Mouse (Mus musculus) cerebral cortex, adult 2 months (tissue): ENCODE data around the gene Arpin.

Experiments
- WGBS: fragments of 180-500 bp; shearing (Covaris S2); methylation state at CpG from one replicate; pipeline ENCODE4 v1.1.7; 2018; 5-methylcytosine and 5-hydroxymethylcytosine counted together

Gene Arpin

DNA sequence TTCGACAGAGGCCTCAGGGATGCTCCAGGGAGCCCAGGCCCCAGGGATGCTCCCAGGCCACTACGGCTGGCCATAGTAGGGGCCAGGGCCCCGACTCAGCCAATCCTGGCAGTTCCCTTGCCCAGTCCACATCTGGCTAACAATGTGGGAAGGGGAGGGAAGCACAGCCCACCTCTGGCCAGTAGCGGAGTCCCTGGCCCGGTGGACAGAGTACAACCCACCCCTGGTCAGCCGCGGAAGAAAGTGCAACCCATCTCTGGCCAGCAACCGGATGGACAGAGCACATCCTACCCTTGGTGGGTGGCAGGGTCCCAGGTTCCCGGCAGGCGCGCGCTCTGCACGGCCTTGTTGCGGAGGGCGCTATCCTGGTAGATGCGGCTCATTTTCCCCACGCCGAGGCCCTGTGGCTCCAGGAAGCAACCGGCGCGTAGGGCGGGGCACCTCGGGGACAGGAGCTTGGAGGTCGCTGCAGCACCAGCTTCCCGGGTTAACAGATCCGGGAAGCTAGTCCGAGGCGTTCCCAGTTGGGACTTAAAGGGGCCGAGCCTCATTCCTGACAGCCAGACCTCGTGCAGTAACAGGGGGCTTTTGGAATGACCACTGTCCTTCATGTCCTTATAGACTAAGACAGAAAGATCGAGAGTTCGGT lies at the start of gene Arpin:
Gene Arpin, minus strand, starts transcription at position 498 of the 649 bp plus-strand sequence.
- WGBS = 2% methylated on average over 32 of the region's 32 CpGs

- WGBS = 88% methylated on average over 2 of the region's 2 CpGs
Observed at GRCm38 (mm10) chr7:79975316-79975715, 40.2 kb upstream of the Arpin start.

DNA sequence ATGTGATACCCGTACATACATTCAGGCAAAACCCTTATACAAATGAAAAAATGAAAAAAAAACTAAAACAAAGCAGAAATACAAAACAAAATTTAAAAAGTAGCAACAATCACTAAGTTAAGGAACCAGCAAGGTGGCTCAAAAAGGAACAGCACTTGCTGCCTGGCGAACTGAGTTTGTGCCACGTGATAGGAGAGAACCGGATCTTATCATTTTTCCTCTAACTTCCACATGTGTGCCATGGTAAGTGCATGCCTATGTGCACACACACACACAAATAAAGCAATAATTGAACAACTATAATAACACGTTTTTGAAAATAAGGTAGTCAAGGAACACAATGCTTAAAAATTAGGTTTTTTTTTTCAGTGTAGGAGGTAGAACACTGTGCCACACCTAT lies 37.0 kb upstream of the Arpin start:
- WGBS = 81% methylated on average over 5 of the region's 5 CpGs

DNA sequence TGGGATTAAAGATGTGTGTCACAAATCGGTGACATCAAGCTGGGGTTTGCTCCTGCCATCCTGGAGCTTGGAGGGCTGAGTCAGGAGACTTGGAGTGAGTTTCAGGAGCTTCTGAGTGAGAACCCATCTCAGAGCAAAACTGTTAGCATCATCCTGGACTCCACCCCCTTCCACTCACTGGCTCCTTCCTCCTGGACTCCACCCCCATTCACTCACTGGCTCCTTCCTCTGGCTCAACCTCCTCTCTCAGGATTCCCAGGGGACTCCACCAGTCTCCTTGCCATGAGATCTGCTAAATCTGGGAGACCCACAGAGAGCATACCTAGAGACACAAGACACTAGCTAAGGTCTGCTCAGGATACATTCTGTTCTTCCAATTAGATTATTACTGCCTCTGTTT lies 35.2 kb upstream of the Arpin start:
- WGBS = 46% methylated on average over 1 of the region's 1 CpGs

GRCm38 (mm10) chr7:79968326-79968725 lies 33.2 kb upstream of the Arpin start:
- WGBS = 91% methylated on average over 6 of the region's 6 CpGs

GRCm38 (mm10) chr7:79961600-79961999 lies 26.4 kb upstream of the Arpin start:
- WGBS = 72% methylated on average over 1 of the region's 1 CpGs

DNA sequence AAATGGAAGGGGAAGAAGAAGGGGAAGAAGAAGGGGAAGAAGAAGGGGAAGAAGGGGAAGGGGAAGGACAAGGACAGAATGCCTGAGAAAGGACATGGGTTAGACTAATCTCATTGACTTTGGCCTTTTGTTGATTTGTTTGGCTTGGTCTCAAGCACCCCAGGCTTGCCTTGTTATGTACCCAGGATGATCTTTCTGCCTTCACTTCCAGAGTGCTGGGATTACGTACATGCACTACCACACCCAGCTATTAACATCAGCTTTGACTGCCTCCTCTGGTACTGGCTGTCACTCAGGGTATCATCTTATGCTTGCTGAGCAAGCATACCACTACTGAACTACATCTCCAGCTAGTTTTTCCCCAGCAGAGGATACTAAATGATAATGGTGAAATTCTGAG lies 21.0 kb upstream of the Arpin start:
- 100% methylated on average over 1 of the region's 1 CpGs for WGBS

DNA sequence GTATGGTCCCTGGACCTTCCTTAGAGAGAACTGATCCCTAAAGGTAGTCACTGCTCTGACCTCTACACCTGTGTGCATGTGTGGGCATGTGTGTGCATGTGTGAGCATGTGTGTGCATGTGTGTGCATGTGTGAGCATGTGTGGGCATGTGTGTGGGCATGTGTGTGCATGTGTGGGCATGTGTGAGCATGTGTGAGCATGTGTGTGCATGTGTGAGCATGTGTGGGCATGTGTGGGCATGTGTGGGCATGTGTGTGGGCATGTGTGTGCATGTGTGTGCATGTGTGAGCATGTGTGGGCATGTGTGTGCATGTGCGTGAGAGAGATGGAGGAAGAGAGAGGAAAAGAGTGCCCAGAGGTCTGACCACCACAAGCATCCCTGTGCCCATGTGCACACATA lies 19.7 kb upstream of the Arpin start:
- 100% methylated on average over 1 of the region's 1 CpGs for WGBS

DNA sequence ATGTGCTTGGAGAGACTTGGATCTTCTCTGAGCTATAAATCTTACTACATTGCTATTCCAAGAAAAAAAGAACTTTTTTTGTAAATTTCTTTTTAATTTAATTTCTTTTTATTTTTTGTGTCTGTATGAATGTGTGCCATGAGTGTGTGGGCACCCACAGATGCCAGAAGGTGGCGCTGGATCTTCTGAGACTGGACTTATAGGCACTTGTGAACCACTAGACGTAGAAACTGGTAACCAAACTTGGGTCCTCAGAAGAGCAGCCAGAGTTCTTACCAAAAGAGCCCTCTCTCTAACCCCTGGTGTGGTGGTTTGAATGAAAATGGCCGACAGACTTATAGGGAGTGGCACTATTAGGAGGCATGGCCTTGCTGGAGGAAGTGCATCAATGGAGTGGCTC lies 15.9 kb upstream of the Arpin start:
- 74% methylated on average over 3 of the region's 3 CpGs for WGBS

- WGBS = 49% methylated on average over 6 of the region's 6 CpGs
Observed at GRCm38 (mm10) chr7:79950236-79950635, 15.1 kb upstream of the Arpin start.

DNA sequence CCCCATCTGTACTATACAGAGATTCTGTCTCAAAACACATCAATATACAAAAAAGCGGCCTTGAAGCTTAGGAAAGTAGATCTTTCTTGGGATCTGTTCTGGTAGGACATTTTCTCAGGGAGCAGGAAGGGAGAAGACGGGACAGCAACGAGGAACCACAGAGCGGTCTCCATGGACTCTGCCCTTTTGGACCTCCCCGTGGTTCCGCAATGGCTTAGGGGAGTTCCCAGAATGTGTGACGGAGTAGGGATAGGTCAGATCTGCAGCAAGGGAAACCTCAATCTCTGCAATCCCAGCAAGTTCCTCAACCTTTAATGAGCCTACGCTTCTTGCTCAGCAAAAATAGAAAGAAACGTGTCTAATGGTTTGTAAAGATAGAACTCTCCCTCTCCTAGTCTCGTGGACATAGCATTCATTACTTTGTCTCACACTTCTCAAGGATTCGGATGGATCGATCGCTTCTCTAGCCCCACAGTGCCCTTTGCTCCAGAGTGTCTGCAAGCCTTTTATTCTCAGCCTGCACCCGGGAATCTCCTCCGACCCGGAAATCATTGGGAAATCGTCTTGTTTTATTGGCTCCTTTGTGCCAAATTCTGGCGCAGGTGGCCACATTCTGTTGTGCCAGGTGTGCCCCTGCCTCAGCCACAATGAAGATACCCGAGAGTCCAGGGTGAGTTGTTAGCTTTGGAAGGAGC lies 499 bp upstream of the Arpin start:
- WGBS = 7% methylated on average over 19 of the region's 19 CpGs

DNA sequence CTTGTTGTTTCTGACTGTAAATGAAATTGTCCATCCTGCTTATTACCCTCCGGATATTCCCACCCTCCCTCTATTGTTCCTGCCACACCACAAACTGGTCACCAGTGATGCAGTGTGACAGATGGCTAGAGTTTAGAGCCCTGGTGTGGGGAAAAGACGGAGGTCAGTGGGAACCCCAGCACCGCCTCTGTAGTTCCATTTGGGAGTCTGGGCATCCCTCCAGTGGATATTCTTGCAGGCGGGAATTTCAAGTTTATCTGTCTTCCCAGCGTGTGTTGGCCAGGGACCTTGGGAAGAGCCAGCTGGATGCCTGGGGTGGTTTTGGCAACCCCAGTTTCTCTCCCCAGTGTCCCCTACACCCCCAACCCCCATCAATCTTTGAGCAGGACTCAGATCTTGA lies 698 bp downstream of the Arpin start:
- WGBS = 12% methylated on average over 5 of the region's 5 CpGs

DNA sequence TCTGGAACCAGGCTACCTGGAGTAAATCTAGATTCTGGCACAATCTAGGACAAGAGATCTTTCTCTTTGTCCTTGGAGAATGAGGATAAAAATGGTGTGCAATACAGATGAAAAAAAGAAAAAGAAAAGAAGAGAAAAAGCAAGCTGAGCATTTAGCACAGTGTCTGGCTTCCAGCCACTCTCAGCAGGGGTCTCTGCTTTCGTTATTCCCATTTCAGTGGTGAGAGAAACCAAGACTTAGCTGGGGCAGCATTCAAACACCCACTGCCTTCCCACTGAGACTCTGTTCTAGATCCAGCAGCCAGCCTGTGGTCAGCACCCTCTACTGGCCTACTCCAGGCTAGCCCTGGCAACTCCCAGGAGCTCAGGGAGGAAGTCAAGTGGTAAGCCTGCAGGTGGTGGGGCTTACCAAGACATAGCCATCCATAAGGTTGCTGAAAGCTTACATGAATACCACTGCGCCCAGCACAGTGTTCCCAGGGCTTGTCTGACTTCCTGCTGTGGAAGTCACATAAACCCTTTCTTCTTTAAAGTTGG lies 6.6 kb downstream of the Arpin start:
- 66% methylated on average over 2 of the region's 2 CpGs for WGBS

DNA sequence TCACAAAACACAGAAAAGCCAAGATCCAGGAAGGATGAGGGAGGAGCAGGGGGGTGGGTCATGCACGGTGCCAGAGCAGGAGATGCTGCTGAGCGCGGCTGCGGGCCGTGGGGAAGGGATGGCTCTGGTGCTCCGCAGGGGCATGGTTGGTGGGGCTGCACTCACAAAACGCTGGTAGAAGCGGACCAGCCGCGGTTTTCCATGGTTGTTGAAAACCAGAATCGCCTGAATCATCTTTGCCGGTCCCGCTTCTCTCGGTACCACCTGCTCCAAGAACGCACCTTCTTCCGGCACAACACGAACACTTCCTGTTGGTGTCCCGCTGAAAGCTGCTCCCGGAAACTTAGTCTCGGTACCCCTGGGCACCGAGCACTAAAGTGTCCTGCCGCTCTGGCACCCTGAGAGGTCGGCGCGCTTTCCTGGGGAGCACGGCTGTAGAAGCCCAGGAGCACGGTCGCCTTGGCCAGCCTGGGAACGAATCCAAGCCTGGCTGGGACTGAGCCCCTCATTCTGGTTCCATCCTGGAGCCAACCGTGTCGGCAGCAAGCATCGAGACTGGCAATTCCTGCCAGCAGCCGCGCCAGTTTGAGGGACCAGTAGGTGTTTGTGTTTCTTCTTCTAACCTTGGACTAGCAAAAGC lies 14.7 kb downstream of the Arpin start, which contains the start of gene Ap3s2:
Gene Ap3s2, minus strand, starts transcription at position 306 of the 640 bp plus-strand sequence.
- WGBS = under 1% methylated on average over 34 of the region's 34 CpGs

DNA sequence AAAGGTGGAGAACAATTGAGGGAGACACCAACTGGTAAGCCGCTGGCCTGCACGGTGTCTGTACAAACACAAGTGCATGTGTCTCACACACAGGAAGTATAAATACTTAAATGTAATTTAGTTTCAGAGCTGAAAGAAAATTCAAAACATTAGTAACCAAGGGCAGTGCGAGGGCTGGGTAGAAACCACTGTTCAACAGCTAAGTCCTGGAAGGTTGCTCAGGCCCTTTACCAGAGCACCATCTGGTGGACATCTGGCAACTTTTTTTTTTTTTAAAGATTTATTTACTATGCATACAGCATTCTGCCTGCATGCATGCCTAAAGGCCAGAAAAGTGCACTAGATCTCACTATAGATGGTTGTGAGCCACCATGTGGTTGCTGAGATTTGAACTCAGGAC lies 20.6 kb downstream of the Arpin start:
- 57% methylated on average over 3 of the region's 3 CpGs for WGBS

DNA sequence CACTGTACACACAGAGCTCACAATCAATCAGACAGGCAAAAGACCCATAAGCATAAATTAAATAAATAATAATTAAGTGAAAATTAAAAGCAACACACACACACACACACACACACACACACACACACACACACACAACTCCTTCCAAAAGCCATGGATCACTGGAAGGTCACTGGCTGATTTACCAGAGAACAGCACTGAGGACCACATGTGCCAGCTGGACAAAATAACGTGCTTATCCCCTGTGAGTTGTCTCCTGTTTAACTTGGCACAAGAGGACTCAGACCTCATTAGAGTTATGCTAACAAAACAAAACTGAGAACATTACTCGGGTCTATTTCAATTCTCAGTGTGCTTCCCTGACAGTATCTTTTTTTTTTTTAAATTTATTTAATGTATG lies 27.8 kb downstream of the Arpin start:
- 50% methylated on average over 2 of the region's 2 CpGs for WGBS

DNA sequence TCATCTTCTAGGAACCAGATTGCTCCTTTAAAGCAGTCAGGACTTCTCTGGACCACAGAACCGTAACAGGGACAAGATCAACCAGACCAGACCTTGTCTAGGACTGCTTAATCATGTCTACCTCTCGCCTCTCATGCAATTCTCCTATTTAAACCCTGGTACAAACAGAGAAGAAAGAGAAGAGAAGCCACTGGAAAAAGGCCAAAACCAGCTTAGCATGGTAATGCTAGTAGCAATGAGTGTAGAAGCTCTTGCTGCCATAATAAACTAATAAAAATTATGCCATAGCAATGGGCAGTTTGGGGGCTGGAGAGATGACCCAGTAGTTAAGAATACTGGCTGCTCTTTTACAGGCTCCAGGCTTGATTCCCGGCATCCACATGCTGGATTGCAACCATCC lies 28.2 kb downstream of the Arpin start:
- 90% methylated on average over 3 of the region's 3 CpGs for WGBS

DNA sequence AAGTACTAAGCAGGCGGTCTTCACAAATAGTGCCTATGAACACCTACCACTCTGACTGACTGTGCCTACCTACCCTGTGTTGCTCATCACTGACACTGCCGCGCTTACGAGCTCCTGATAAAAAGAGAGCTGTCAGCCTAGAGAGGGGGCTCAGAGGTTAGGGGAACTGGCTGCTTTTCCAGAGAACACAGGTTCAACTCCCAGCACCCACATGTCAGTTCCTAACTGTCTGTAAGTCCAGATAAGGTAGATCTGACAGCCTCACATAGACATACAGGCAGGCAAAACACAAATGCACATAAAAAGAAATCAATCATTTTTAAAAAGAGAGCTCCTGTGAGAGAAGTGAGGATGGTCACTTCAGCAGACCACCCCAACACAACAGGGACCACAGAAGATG lies 30.0 kb downstream of the Arpin start:
- 89% methylated on average over 4 of the region's 4 CpGs for WGBS

GRCm38 (mm10) chr7:79903160-79903792 lies 31.9 kb downstream of the Arpin start:
- WGBS = 90% methylated on average over 8 of the region's 8 CpGs

DNA sequence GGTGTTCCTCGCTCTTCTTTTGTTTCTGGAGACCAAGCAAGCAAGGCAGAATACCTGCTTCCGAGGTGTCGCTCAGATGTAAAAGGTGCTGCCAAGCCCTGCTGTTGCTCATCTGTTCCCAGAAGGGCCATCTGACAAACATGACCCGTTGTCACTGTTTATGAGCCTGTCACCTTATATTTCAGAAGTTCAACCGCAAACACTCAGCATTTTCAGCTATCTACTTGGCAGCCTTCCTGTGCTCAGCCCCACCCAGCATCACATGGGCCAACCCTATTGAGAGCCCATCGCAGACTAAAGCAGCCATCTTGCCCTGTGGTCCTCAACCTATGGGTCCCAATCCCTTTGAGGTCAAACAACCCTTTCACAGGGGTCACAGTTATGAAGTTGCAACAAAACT lies 34.4 kb downstream of the Arpin start:
- WGBS = 95% methylated on average over 6 of the region's 6 CpGs

DNA sequence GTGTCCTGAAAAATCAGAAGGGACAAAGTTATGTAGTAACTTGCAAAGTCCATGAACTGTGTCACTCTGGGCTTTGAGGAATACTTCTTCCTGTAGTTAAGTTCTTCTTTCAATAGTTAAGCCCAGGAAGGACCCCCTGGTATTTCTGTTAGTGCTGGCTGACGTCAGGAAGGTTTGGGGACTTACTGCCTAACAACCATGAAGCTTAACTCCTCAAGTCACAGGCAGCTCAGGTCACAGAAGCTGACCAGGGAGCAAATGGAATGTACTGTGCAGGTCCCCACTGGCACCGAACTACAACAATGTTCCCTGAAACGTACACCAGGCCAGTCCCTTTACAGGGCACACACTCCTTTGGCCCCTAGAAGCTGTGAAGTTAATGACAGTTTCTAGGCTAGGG lies 39.9 kb downstream of the Arpin start:
- WGBS = 88% methylated on average over 3 of the region's 3 CpGs

GRCm38 (mm10) chr7:79894790-79895189 lies 40.4 kb downstream of the Arpin start:
- WGBS = 94% methylated on average over 1 of the region's 1 CpGs
